ENCODE assay signal across 21 mouse cellular contexts in genomic region chr1:190630193-190630592, GRCm38 (mm10).
DNase-seq lines count a peak whose midpoint lies in the region; ATAC-seq lines count a peak whose summit lies in the region.
"Had no signal": no experiment of that assay in that cellular context is flagged by ENCODE, and none has a peak within 500 bp of the region (broad histone marks: within the 10 kb centered on the region; RNA-seq: fewer than 3 reads in every experiment).

No protein-coding gene starts in this region.

- H3K36me3 ChIP-seq in heart, embryonic 12.5 days: no peaks in the 10 kb centered on the region
- no peaks in the 10 kb centered on the region for H3K36me3 ChIP-seq in limb, embryonic 10.5 days
- H3K36me3 ChIP-seq: G1E had no signal

- H3K4me1 ChIP-seq in heart, embryonic 12.5 days (replicated peaks): no peaks in the 10 kb centered on the region
- H3K4me1 ChIP-seq in limb, embryonic 10.5 days: peaks cover 4% of the 10 kb centered on the region; the same call in 1 of the 2 replicates

- peak; percentile 70 for DNase-seq in heart, adult 11 months
- DNase-seq in testis, postnatal 10 days (ENCODE audit: low spot score): peak; percentile 16
- no peak for DNase-seq in testis, postnatal 14 days (ENCODE audit: low spot score)
- peak; percentile 18 for DNase-seq in limb, embryonic 10.5 days (ENCODE audit: low spot score)
- DNase-seq in right cerebral cortex, adult 2 months (ENCODE audit: low spot score in 2 of 2): no peak
- DNase-seq: adrenal gland, adult 2 months; adrenal gland, adult 8-10 months; adrenal gland, postnatal 10 days; adrenal gland, postnatal 14 days; adrenal gland, postnatal 25 days; adrenal gland, postnatal 36 days; B cell, adult 2 months; cerebellum, adult 11 months; cerebellum, adult 11-12 months; cerebellum, adult 18-20 months had no signal

- no peaks in the 10 kb centered on the region for H3K27me3 ChIP-seq in heart, embryonic 12.5 days (replicated peaks)
- H3K27me3 ChIP-seq in limb, embryonic 10.5 days (ENCODE audit: low read depth, poor library complexity, severe bottlenecking): no peaks in the 10 kb centered on the region
- H3K27me3 ChIP-seq: CH12.LX had no signal

- no peak overlapping the region for H3K9ac ChIP-seq in heart, embryonic 12.5 days

- no peak overlapping the region for H3K4me3 ChIP-seq in heart, embryonic 12.5 days
- H3K4me3 ChIP-seq in limb, embryonic 10.5 days: no peak overlapping the region

- WGBS in heart, embryonic 12.5 days: 68% methylated on average over 5 of the region's 5 CpGs
- 89% methylated on average over 5 of the region's 5 CpGs for WGBS in limb, embryonic 10.5 days

- H3K4me2 ChIP-seq in heart, embryonic 12.5 days: no peak overlapping the region

- H3K27ac ChIP-seq in heart, embryonic 12.5 days (ENCODE audit: poor library complexity, severe bottlenecking): no peak overlapping the region
- H3K27ac ChIP-seq in limb, embryonic 10.5 days: no peak overlapping the region

- H3K9me3 ChIP-seq in heart, embryonic 12.5 days (replicated peaks): no peaks in the 10 kb centered on the region
- no peaks in the 10 kb centered on the region for H3K9me3 ChIP-seq in limb, embryonic 10.5 days (replicated peaks)

- no peak for ATAC-seq in heart, embryonic 12.5 days (ENCODE audit: insufficient number of reproducible peaks, low FRiP score)
- ATAC-seq: activated CD4-positive, CD25-positive, alpha-beta regulatory T cell, adult 4 months; CD4-positive, CD25-positive, alpha-beta regulatory T cell, adult 4 months; Patski had no signal

Comparison
In these comparisons a context has a peak if more than half of its experiments do, and no peak if none do; other contexts are left out.
1. DNase-seq: peak in heart, adult 11 months (single experiment), testis, postnatal 10 days (single experiment) and limb, embryonic 10.5 days (single experiment); none in testis, postnatal 14 days (single experiment) and right cerebral cortex, adult 2 months (0 of 2).